Mouse (Mus musculus): ENCODE measurements around the gene Ugt1a7c. TPM values are rescaled to one million over a fixed set of nuclear protein-coding genes. Genes with fewer than 3 reads are reported as not detected.

The Ugt1a7c gene
- polyA plus RNA-seq, 1 experiment from 2014 or later, result 0.79 TPM

DNA sequence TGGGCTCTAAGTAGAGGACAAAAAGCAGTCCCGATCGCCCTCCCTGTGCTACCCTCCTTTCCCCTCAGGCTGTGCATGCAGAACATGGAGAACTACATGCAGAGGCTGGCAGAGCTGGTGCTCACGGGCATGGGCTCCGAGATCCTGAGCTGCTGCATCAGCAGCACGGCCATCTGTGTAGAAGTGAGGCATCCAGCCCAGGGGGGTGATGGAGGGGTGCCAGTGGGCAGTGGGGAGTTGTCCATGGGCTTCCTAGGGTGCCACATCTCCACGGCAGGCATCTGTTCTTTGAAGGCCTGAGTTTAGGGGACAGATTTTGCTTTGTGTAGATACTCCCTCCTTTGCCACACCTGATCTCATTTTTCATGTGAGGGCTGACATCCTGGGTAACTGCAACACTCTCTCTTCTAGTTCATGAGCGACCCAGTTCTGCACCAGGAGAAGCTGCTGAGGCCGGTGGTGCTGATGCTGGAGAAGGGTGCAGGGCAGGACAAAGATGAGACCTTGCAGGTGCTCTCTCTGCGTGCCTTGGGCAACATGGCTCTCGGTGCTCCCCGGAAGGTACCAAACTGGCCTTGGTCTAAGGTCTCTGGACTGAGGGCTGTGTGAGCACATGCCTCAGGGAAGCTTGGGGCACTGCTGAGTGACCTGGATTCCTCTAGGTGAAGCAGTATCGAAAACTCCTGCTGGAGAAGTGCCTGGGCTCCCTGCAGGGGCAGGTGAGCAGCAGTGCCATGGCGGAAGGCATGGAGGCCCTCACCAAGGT, 161.3 kb downstream of the Ugt1a7c start:
- H3K9me3 ChIP-seq, result peaks cover 81% of the 10 kb centered on the region
- no peak overlapping the region for H3K4me2 ChIP-seq (replicated peaks)
- no peaks in the 10 kb centered on the region for H3K27me3 ChIP-seq (replicated peaks)
- H3K36me3 ChIP-seq, result peaks cover 20% of the 10 kb centered on the region
- H3K4me3 ChIP-seq, result no peak overlapping the region
- 80% methylated on average over 13 of the region's 13 CpGs for WGBS
- no peak overlapping the region for H3K27ac ChIP-seq
- H3K4me1 ChIP-seq, result 0 out of 2 replicates have a peak, but pooled peaks cover 4% of the 10 kb centered on the region
- ATAC-seq (ENCODE audit: low FRiP score, low read depth), result no peak
- no peak overlapping the region for H3K9ac ChIP-seq

DNA sequence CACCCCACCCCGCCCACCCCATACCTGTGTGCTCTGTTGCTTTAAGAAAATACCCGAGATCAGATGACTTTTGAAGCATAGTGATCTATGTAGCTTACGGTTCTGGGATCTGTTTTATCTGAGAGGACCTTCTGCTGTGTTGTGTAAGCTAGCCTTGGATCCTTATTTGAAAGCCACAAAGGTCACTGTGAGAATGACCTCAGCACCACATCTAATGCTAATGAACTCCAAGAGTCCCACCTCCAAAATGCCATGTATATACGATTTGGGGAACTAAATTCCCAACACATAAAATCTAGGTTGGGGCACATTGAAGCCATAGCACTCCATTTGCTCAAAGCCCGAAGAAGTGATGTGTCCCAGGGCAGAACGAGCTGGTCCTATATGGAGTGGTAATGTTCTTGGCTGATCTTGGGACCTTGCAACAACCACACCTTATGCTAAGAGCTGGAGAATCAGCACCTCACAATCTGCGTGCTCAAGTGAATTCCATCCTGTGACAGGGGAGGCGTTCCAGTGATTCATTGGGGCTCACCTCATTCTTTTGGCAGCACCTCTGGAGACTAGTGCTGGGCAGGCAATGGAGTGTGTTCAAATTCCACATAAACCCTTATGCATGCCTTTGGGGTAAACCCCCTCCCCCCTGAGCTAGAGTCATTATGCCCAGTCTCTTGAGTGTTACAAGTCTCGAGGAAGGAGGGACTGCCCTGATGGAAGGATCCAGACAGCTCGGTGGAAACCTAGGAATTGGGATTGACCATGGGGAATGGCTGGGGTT, 162.2 kb downstream of the Ugt1a7c start:
- no peak for ATAC-seq (ENCODE audit: low FRiP score, low read depth)
- Histone ChIP-seq H3K4me2 (replicated peaks) (no peak overlapping the region), H3K27me3 (replicated peaks) (no peaks in the 10 kb centered on the region), H3K27ac (no peak overlapping the region), H3K9ac (no peak overlapping the region), H3K36me3 (peaks cover 29% of the 10 kb centered on the region), H3K4me3 (no peak overlapping the region), H3K4me1 (0 out of 2 replicates have a peak, but pooled peaks cover 4% of the 10 kb centered on the region), H3K9me3 (peaks cover 79% of the 10 kb centered on the region)
- WGBS, result 80% methylated on average over 10 of the region's 10 CpGs

DNA sequence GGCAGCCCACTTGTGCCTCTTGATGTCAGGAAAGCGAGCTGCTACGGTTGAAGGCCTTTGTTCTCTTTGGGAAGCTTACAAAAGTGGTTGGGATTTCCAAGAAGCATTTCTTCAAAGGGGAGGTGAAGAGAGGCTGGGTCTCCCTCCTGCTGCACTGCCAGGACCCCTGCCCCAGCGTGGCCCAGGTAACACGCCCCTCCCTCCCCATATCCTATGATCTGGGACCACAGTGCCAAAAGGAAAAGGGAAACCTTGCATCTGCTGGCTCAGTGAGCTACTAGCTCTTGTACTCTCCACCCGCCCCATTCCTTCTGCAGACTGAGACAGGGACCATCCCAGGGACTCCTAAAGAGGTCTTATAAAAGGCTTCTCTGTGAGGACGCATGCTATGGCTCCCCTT, 162.8 kb downstream of the Ugt1a7c start:
- 79% methylated on average over 6 of the region's 6 CpGs for WGBS
- no peak for ATAC-seq (ENCODE audit: low FRiP score, low read depth)
- Histone ChIP-seq H3K9me3 (peaks cover 73% of the 10 kb centered on the region), H3K27me3 (replicated peaks) (no peaks in the 10 kb centered on the region), H3K4me3 (no peak overlapping the region), H3K36me3 (peaks cover 35% of the 10 kb centered on the region), H3K27ac (no peak overlapping the region), H3K9ac (no peak overlapping the region), H3K4me2 (replicated peaks) (no peak overlapping the region), H3K4me1 (0 out of 2 replicates have a peak, but pooled peaks cover 4% of the 10 kb centered on the region)

DNA sequence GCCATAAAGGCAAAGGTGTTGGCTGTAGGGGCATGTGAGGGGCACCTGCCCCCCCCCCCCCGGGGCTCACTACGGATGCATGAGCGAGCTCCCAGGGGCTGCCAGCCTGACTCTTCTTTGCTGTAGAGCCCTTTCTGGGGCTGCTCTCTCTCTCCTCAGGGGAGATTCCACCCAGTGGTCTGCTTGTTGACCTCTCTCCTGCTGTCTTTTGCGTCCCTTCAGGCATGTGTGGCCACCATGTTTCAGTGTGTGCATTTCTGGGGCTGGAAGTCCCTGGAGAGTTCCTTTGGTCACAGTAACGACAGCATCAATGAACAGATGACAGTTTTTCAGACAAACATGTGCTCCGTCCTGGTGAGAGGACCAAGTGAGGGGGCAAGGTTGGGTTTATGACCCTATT, 163.5 kb downstream of the Ugt1a7c start:
- H3K4me1 ChIP-seq, result 0 out of 2 replicates have a peak, but pooled peaks cover 4% of the 10 kb centered on the region
- no peak for ATAC-seq (ENCODE audit: low FRiP score, low read depth)
- WGBS, result 71% methylated on average over 6 of the region's 6 CpGs

DNA sequence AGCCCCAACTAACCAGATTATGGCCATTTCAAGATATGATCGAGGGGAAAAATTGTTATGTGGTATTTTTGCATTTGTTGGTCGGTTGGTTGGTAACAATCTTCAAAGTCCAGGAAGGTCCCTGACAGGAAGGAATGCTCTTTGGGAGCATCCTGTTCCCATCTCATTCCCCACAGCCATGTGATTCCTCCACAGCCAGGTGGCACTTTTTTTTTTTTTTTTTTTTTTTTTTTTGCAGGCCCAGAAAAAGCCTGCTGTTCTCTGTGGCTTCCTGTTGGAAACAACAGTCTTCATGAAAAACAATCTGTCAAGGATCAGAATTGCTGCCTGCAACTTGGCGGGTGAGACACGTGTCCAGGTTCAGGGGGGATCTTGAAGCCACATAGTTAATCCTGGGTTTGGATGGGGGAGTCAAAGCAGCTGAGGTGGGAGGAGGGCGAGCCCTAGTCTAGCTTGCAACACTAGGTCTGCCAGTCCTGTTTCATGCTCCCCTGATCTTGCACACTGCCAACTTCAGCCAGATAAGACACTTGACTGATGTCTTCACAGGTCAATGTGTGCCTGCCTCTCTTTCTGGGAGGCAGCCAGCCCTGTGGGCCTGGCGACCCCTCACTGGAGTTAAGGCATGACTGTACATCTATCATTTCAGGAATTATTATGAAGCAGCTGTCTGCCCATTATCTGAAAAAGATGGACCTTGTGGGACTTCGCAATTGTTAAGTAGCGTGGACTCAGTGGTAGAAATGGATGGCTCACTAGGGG, 164.2 kb downstream of the Ugt1a7c start:
- WGBS, result 78% methylated on average over 8 of the region's 8 CpGs
- H3K4me2 ChIP-seq (replicated peaks), result no peak overlapping the region
- peak; percentile 2 for ATAC-seq (ENCODE audit: low FRiP score, low read depth)
- peaks cover 65% of the 10 kb centered on the region for H3K9me3 ChIP-seq
- H3K27ac ChIP-seq, result no peak overlapping the region
- no peaks in the 10 kb centered on the region for H3K27me3 ChIP-seq (replicated peaks)
- peaks cover 48% of the 10 kb centered on the region for H3K36me3 ChIP-seq
- H3K4me1 ChIP-seq, result 0 out of 2 replicates have a peak, but pooled peaks cover 4% of the 10 kb centered on the region
- no peak overlapping the region for H3K4me3 ChIP-seq
- no peak overlapping the region for H3K9ac ChIP-seq

More for the DNA sequence above, 163.5 kb downstream of the Ugt1a7c start:
- H3K4me2 ChIP-seq (replicated peaks), result no peak overlapping the region
- H3K4me3 ChIP-seq, result no peak overlapping the region
- peaks cover 41% of the 10 kb centered on the region for H3K36me3 ChIP-seq
- no peaks in the 10 kb centered on the region for H3K27me3 ChIP-seq (replicated peaks)
- no peak overlapping the region for H3K27ac ChIP-seq
- H3K9ac ChIP-seq, result no peak overlapping the region
- peaks cover 67% of the 10 kb centered on the region for H3K9me3 ChIP-seq

DNA sequence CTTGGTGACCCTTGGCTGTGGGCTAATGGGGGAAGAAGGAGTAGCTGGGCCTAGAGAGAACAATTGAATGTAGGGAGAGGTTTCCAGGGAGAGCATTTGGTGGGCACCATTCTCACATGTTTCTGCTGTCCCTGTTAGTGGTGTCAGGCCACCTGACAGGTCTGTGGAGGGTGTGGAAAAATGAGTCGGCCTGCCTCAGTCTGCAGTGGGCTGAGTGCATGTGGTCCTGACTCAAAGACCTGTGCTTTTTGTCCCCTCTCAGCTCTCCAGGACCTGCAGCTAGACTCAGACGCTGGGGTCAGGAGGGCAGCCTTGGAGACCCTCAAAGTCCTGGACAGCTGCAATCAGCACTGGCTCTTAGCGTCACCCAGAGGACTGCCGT, 164.8 kb downstream of the Ugt1a7c start:
- Histone ChIP-seq H3K27ac (no peak overlapping the region), H3K4me3 (no peak overlapping the region), H3K9me3 (peaks cover 62% of the 10 kb centered on the region), H3K36me3 (peaks cover 54% of the 10 kb centered on the region), H3K4me1 (0 out of 2 replicates have a peak, but pooled peaks cover 4% of the 10 kb centered on the region), H3K9ac (no peak overlapping the region), H3K27me3 (replicated peaks) (no peaks in the 10 kb centered on the region), H3K4me2 (replicated peaks) (no peak overlapping the region)
- WGBS, result 76% methylated on average over 4 of the region's 4 CpGs
- peak; percentile 5 for ATAC-seq (ENCODE audit: low FRiP score, low read depth)

DNA sequence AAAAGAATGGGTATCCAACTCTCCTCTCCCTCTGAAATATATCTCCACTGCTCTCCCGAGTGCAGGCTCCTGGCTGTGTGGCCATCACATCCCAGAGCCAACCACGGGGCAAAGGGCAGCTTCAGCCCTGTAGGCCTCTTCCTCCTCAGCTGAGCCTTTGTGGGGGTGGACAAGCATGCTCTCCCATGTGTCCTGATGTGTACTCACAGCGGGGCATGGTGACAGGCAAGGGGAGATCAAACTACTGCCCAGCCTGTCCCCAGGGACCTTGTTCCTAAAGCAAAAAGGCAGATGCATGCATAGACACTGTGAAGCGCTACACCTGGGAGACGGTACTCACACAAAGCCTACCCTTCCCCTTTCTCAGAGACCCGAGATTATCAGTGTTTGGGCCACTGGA, 165.3 kb downstream of the Ugt1a7c start:
- no peak overlapping the region for H3K4me2 ChIP-seq (replicated peaks)
- H3K36me3 ChIP-seq, result peaks cover 59% of the 10 kb centered on the region
- H3K9ac ChIP-seq, result no peak overlapping the region
- 84% methylated on average over 6 of the region's 6 CpGs for WGBS
- no peak overlapping the region for H3K4me3 ChIP-seq
- no peak overlapping the region for H3K27ac ChIP-seq
- peaks cover 62% of the 10 kb centered on the region for H3K9me3 ChIP-seq
- 0 out of 2 replicates have a peak, but pooled peaks cover 4% of the 10 kb centered on the region for H3K4me1 ChIP-seq
- no peaks in the 10 kb centered on the region for H3K27me3 ChIP-seq (replicated peaks)
- 0 out of 2 replicates have a peak, but pooled peaks have one; percentile 1 for ATAC-seq (ENCODE audit: low FRiP score, low read depth)

DNA sequence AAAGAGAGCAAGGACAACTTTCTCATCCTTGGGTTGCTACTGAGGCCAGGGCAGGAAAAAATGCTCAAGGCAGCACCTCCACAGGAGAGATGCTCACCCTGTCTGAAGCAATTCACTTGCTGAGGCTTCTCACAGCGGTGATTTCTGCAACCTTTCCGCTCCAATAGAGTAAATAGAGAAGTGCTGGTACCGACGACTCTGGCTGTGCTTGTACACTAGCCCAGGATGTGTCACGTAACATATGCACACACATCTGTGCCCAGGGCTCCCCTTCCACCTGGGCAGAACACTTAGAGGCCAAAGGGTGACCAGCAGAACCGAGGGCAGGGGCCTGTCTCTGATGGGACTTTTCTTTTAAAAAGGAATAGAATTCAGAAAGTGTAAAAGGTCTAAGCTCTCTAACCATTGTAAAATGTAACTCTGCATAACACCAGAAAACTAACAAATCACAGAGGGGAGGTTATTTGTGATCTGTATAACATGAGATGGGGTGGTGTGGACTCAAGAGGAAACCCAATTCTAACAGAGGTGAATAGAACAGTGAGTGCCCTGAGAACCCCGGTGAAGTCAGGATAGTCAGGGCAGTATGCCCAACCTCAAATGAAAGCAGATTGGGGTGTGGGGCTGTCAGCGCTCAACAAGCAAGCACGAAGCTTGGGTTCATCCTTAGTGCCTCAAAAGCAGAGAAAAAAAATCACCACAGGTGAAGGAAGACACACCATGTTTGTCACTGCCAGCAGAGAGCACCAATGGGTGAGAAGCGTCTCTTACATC, 165.9 kb downstream of the Ugt1a7c start:
- Histone ChIP-seq H3K4me3 (no peak overlapping the region), H3K9ac (no peak overlapping the region), H3K36me3 (peaks cover 66% of the 10 kb centered on the region), H3K9me3 (peaks cover 61% of the 10 kb centered on the region), H3K27me3 (replicated peaks) (no peaks in the 10 kb centered on the region), H3K4me1 (0 out of 2 replicates have a peak, but pooled peaks cover 4% of the 10 kb centered on the region), H3K4me2 (replicated peaks) (no peak overlapping the region), H3K27ac (no peak overlapping the region)
- ATAC-seq (ENCODE audit: low FRiP score, low read depth), result no peak
- 83% methylated on average over 10 of the region's 10 CpGs for WGBS

DNA sequence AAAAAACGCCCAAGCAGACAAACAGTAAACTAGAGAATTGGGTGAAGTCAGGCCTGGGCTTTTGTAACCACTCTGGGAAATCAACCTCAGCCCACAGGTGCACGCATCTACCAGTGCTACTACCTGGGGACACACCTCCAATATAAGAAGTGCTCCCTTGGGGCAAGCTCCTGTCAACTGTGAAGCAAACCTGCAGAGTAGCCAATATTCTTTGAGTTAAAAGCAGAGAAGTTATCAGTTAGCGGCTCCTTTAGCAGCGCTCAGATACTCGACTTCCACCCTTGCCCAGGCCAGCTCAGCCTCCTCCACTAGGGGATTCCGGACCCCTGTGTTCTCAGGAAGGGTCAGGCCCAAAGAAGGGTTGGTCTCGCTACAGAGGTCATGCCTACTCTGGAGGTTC, 166.8 kb downstream of the Ugt1a7c start:
- Histone ChIP-seq H3K9ac (no peak overlapping the region), H3K27me3 (replicated peaks) (no peaks in the 10 kb centered on the region), H3K9me3 (peaks cover 60% of the 10 kb centered on the region), H3K4me1 (0 out of 2 replicates have a peak, but pooled peaks cover 4% of the 10 kb centered on the region), H3K27ac (no peak overlapping the region), H3K36me3 (peaks cover 75% of the 10 kb centered on the region), H3K4me2 (replicated peaks) (no peak overlapping the region), H3K4me3 (no peak overlapping the region)
- ATAC-seq (ENCODE audit: low FRiP score, low read depth), result no peak
- WGBS, result 89% methylated on average over 7 of the region's 7 CpGs

DNA sequence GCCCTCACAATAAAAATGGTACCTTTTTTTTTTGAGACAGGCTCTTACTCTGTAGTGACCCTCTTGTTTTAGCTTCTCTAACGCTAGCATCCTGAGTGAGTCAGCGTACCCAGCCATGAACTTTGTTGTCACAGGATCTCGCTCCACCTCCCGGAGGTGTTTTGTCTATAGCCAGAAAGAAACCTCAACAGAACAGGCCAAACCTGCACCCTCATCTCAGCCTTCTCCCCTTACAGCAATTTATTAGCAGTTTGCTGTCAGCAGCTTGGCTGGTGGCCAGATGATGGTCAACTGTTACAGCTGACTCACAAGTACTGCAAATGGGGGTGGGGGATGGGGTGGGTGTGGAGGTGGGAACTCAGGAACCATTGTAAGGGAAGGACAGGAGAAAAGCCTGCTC, 167.4 kb downstream of the Ugt1a7c start:
- 87% methylated on average over 4 of the region's 4 CpGs for WGBS
- H3K27ac ChIP-seq, result no peak overlapping the region
- H3K9me3 ChIP-seq, result peaks cover 57% of the 10 kb centered on the region
- no peak for ATAC-seq (ENCODE audit: low FRiP score, low read depth)
- H3K27me3 ChIP-seq (replicated peaks), result no peaks in the 10 kb centered on the region
- no peak overlapping the region for H3K9ac ChIP-seq
- 0 out of 2 replicates have a peak, but pooled peaks cover 4% of the 10 kb centered on the region for H3K4me1 ChIP-seq
- peaks cover 80% of the 10 kb centered on the region for H3K36me3 ChIP-seq
- no peak overlapping the region for H3K4me3 ChIP-seq
- no peak overlapping the region for H3K4me2 ChIP-seq (replicated peaks)

DNA sequence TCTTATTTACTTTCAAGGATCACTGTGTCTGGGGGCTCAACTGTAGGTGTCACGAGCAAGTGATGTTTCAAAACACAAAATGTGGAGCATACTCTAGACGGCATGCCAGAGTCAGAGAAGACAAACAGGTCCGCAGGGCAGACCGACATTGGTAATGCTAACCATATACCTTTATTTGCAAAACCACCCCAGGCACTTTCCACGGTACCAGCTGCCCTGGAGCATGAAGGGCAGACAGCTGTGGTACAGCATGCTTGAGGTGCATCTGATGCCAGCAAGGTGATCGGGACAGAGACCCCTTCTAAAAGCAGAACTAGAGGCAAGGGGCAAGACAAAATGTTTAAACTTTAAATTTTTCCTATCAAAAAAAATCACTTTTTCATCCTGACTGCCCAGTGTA, 168.1 kb downstream of the Ugt1a7c start:
- H3K4me1 ChIP-seq, result 0 out of 2 replicates have a peak, but pooled peaks cover 4% of the 10 kb centered on the region
- no peaks in the 10 kb centered on the region for H3K27me3 ChIP-seq (replicated peaks)
- H3K4me2 ChIP-seq (replicated peaks), result no peak overlapping the region
- H3K9me3 ChIP-seq, result peaks cover 50% of the 10 kb centered on the region
- no peak overlapping the region for H3K9ac ChIP-seq
- H3K27ac ChIP-seq, result no peak overlapping the region
- ATAC-seq (ENCODE audit: low FRiP score, low read depth), result no peak
- peaks cover 87% of the 10 kb centered on the region for H3K36me3 ChIP-seq
- WGBS, result 77% methylated on average over 6 of the region's 6 CpGs
- H3K4me3 ChIP-seq, result no peak overlapping the region

Measured in neural tube, embryonic 12.5 days (tissue).